Mouse (Mus musculus) bone marrow macrophage, adult 2 months (primary cell): ENCODE measurements around the gene Dnajb6.

Source experiments
- CTCF ChIP-seq: IDR thresholded peaks from 2 replicates; pipeline ENCODE4 v1.5.1; 2012; ENCODE audit warnings: low read depth, mild to moderate bottlenecking, low read length, moderate library complexity
- POLR2A ChIP-seq: IDR thresholded peaks from 2 replicates; pipeline ENCODE4 v1.6.1; 2012; ENCODE audit warnings: mild to moderate bottlenecking, low read depth, low read length, borderline replicate concordance

- TF ChIP-seq POLR2A (no peak), CTCF (no peak)
Measured at GRCm38 (mm10) chr5:29853035-29853434, 117.5 kb downstream of the Dnajb6 start.
